Mouse (Mus musculus) kidney, postnatal 36 days (tissue): Measurements from ENCODE around the gene Tacc2.
"Not testable (repeated sequence)": the region's sequence is repeated elsewhere in the genome, so short reads cannot be mapped to it uniquely, and the experiment has no call there.

Source experiments
- DNase-seq, 2 experiments: peaks; one replicate each; pipeline ENCODE4 v3.0.0; 2021 to 2022; ENCODE audit warnings: mixed read lengths in 2 of 2

Tacc2 gene

DNA sequence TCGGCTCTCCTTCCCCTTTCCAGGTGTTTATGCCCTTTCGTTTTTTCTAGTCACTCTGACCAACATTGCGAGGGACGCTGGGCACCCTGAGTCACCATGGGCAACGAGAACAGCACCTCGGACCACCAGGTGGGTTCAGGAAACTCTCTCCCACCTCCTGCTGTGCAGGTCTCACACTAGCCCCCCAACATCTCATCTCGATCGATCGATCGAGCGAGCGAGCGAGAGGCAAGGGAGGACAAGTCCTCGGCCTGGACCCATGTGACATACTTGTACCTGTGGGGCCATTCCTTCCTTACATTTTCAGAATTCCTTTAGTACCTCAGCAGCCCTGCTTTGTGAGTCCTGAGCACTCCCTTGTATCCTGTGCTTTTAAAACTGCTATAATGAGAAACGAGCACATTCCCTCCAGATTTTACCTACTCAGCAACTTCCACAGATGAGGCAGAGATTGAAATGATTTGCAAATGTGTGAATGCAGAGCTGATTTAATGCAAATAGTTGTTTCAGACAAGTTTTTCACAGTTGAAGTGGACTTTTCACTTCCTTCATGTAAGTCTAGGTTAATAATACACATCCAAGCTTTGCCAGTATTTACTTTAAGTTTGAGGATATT, at the start of gene Tacc2:
Gene Tacc2 (plus strand): TSS at position 51 of the 616 bp plus-strand sequence.
- DNase-seq = peak in 1 of 2 experiments; percentile 29

DNA sequence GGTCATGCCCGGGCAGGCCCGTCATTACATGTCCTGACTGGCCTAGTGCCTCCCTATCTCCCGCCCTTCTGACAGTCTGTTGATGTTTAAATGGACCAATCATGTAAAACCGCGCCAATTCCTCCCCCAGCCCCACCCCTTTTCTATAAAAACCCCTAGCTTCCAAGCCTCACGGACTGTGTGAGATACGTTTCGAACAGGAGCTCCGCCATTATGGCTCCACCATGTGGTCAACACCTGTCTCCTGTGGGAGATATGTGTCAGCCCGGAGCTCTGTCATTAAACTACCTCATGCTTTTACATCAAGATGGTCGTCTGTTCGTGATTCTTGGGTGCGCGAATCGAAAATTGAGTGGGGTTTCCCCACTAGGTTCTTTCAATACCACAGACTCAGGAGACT, 46.1 kb upstream of the Tacc2 start:
- DNase-seq = not testable (repeated sequence)

DNA sequence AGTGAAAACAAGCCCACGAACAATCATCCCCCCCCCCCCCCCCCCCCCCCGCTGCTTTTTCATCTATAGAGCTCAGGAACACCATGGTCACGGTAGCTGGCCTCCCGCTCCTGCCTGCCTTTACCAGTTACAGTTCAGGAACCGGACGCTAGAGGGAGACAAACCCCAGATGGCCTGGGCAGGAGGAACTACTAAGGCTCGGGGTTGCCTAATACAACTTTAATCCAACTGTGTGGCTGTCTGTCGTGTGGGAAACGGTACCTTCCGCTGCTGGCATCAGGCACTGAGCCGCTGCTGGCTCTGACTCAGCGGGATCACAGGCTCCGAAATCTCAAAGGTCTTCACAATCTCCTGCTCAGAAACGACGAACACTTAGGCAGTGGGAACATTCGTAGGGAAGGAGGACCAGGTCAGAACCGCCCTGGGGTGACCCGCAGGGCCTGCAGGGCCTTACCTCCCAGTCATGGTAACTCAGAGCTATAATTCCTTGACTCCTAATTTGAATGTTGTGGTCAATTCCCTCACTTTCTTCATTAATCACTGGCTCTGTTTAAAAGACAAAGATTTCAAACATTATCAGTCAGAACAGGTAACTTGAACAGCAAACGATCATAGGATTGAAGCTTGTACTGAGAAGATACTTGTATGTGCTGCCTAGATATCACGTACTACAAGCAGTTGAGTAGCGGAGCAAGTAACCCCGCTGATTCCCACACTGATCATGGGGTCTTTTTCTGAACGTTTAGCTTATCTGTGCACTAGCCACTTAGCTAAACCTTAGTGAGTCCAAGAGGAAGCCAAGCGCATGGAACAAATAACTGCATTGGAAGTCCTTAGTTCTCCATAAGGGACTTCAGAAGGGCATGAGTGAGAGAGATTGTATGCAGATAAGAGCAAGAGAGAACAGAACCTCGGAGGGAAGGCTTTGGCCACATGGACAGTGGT, 43.6 kb upstream of the Tacc2 start:
- DNase-seq = peak; percentile 91 to 95

DNA sequence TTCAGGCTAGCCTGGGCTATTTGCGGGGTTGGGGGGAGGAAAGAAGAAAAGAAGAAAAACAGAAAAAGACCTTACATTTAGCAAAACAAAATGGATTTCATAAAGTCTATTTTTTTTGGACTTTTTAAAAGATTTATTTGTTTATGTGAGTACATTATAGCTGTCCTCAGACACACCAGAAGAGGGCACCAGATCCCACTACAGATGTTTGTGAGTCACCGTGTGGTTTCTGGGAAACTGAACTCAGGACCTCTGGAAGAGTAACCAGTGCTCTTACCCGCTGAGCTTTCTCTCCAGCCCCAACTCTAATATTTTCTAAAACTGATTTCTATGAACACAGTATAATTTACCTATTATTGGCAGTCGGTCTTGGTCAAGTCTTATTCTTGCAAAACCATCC, 42.1 kb upstream of the Tacc2 start:
- DNase-seq = peak in 1 of 2 experiments; percentile 34

DNA sequence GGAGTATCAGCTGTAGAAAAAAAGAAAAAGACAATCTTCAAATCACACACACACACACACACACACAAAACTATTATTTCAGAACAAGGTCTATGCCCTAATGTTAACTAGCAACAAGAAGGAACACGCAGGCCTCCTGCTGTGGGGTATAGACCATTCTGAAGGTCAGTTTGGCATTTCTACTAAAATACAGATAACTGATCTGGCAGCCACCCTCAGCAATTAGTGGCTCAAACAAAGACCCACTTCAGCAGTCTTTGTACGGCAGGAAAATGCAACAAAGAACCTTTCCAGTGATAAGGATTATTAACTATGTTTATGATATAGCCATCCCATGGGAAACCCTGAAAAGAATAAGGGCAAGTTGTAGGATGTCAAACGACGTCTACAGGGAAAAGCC, 40.2 kb upstream of the Tacc2 start:
- DNase-seq = no peak

DNA sequence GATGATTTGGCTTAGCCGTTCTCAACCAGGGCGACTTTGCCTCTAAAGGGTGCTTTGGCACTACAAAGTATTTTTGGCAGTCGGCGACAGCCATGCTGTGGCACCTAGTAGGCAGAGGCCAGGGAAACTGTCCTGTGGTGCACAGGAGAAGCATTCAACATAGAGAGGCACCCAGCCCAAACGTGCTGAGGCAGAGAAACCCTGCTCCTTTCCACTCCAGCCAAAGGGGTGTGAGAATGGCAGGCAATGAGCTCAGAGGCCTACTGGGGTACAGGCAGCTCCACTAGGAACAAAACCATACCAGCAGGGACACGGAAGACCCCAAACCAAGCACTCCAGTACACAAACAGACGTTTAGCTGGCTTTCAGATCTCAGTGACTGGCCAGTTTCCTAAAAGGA, 37.1 kb upstream of the Tacc2 start:
- no peak for DNase-seq

DNA sequence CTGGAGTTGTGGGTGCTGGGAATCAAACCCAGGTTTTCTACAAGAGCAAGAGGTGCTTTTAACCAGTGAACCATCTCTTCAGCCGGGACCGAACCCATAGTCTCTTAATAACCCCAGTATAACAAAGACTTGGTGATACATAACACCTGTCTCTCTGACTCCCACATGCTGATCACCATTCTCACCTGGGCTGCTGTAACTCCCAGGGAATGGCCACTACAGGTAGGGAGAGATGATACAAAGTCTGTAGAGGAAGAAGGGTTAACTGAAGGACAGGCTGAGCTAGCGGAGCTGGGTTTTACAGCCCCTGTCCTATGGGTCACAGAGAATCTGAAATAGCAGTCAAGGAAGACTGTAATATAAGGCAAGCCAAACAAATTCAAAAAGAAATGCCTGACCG, 34.1 kb upstream of the Tacc2 start:
- no peak for DNase-seq

DNA sequence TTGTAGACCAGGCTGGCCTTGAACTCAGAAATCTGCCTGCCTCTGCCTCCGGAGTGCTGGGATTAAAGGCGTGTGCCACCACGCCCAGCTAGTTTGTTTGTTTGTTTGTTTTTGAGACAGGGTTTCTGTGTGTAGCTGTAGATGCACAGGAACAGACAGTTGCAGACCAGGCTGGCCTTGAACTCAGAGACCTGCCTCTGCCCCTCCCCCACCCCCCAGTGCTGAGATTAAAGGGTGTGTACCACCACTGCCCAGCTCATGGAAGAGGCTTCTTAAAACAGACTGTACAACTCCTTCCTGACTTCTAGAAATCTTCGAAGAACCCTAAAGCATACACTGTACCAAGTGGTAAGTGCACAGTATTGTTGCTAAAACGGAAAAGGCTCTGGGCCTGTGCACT, 31.8 kb upstream of the Tacc2 start:
- DNase-seq = no peak

DNA sequence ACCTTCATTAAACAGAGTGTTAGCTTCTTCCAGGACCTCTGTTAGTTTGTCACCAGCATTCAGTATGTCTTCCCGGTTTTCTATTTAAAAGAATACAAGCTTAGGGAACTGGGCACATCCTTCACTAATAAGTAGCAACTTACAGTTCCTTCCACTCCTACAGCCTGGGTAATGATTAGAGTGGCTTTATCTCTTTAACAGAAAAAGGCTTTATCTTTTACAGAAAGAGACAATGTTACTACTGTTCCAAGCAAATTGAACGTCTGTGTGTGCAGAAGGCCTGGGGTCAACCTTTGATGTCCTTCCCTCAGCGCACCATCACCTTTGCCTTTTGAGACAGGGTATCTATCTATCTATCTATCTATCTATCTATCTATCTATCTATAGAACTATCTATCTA, 31.3 kb upstream of the Tacc2 start:
- no peak for DNase-seq

DNA sequence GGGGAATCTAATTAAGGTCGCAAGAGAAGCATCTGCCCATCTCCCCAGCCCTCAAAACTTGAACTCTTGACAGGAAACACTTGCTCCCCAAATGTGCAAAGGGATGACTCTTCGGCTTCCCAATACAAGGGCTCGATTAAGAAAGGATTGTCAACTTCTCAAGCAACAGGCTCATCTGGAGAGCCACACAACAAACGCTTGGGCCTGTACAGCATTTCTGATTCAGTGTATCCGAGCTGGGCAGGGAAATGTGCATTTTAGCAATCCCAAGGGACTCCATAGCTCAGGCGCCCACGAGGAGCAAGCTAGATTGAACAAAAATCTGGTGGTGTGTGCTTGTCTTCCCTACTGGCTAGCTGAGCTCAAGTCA, 30.8 kb upstream of the Tacc2 start:
- DNase-seq = no peak

DNA sequence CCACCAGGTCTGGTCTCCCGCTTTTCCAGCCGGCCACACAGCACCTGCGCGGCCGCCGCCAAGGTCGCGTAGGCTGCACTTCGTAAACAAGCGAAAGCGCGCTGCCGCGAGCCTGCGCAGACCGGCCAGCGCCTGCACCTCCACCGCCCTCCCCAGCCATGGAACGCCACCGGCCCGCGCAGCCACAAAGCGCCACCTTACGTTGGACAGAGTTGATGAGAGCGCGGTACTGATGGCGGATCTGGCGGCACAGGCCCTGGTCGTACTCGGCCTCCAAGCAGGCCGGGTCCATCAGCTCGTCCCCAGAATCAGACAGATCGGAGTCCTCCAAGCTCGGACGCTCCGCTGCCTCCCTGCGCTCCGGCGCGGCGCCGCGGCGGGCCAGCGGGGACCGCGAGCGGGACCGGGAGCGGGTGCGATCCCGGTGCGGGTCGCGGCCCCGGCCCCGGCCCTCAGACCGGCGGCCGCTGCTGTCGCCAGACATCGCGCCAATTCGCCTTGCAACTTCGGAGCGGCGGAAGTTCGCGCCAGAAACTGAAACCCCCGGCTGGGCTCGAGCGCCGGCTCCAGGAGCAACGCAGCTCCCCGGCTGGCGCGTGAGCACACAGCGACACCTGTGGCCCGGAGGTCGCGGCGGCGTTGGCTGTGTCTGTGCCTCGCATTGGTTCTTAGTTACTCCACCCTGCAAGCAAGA, 30.3 kb upstream of the Tacc2 start:
- peak; percentile 93 to 96 for DNase-seq

DNA sequence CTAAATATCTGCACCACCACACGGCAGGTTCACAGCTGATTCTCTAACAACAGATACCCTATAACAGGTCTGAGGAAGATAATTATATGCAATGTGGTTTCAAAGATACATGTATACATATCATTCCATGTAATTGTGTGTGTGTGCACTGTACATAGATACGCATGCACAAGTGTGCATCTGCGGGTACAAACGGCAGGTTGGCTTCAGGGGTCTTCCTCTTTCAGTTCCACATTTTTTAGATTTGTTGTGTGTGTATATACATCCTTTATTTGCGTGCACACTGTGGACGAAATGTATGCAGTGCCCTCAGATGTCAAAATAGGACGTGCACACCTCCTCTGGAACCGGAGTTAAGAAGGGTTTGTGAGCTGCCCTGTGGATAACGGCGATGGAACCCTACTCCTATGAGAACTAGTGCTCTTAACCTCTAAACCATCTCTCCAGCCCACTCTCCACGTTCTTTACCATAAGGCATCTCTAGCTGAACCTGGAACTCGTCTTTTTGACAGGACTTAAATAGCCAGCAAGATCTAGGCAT, 29.5 kb upstream of the Tacc2 start:
- no peak for DNase-seq

DNA sequence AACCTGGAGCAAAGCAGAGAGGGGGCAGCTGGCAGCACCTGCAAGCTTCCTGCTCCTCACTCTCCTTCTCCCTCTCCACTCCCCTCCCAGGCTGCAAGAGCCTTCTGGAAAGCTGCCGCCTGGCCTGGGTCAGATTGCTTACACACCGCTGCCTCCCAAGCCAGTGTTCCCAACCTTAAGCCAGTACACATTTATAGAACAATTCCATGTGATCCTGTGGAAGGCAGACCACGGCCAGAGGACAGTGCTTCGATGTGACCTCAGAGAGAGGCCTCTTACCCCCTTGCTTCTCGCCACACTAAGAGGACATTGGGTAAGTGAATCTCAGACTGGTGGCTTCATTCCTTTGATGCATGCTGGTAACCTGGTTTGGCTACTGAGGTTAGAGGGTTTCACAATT, 24.5 kb upstream of the Tacc2 start:
- DNase-seq = peak; percentile 21 to 38

DNA sequence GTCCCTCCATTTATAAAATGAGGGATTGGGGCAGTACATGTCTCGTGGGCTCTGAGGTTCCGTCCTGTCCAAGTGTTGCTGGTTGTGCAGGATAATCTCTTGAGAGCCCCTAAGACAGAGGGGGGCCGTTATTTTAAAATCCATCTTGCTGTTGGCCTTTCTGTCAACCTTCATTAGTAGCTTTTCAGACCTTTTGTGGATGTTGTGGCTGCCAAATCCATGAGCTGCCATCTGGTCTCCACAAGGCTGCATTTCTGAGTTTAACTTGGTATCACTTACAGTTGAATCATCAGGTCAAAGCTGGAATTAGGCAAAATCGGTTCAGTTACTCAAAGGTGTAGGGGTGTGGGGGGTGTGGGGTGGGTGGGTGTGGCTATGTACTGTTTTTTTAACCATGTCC, 23.9 kb upstream of the Tacc2 start:
- no peak for DNase-seq

DNA sequence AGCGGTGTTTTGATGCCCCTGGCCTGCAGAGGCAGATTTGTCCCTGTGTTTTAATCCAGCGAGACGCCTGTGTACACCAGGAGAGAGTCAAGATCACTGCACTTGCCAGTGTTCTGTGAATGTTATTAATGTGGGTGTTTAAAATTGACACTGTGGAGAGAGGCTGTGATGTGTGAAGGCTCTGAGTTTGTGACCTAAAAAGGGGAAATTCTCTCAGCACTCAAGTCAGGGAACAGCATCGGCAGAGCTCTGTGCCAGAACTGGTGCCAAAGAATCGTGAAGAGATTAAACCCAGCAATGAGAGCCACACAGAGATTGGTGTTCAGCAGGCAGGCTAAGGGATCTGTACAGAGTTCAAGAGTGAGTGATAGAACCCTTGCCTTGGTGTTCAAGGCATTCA, 21.6 kb upstream of the Tacc2 start:
- no peak for DNase-seq

DNA sequence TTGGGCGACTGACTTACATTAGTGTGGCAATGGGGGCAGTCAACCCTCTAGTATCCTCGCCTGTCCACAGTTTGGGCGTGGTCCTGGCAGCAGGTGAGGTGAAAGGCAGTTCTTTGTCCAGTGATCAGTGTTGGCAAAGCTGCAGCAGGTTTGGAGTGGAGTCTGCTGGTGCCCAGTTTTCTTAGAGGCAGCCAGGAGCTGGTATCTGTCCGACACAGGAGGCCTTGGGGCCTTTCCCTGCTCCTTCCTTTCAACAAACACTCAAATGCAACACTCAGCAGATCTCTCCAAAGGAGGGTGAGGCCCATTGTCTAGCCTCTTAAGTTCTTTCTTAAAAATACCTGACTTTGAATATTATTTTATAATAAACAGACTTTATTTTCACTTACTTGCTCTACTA, 18.6 kb upstream of the Tacc2 start:
- DNase-seq = no peak

DNA sequence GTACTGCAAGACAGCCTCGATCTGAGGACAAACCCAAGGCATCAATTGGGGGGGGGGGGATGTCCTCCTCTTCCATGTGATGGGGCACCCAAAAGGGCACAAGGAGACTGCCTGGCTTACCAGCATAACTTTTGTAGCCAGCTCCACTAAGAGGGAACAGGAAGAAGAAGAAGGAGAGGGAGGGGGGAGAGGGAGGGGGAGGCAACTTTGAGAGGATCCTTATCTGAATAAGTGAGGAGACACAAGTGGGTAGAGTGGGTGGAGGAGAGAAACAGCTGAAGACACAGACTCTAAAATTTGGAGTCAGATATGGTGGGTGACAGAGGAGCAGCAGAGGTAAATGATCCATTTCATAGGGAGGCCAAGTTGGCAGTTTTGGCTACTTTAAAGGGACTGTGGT, 16.3 kb upstream of the Tacc2 start:
- no peak for DNase-seq

DNA sequence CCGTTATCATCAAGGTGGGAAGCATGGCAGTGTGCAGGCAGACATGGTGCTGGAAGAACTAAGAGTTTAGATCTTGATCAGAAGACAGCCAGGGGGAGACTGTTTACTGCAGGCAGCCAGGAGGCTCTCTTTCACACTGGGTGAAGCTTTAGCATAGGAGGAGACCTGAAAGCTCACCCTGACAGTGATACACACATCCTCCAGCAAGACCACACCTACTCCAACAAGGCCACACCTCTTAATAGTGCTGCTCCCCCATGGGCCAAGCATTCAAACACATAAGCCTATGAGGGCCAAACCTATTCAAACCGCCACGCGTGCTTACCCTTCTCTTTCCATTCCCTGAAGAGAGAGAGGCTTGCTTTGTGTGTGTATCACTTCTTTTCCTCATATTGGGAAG, 14.0 kb upstream of the Tacc2 start:
- no peak for DNase-seq

DNA sequence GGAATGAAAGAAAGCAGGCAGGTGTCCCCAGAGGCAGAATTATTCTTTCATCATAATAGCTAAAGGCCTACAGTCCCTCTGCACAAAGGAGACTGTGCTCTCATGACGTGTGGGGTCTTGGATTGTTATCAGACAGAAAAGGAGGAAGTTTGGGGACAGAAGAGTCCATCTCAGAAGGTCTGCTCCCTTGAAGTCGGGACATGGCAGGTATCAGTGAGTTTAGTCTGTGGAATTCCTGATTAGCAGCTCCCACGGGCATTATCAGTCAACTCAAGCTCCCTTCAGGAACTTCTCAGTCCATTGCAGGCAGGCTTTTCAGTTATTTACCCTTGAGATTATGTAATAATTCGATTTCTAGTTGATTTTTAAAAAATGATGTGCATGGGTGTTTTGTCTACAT, 13.4 kb upstream of the Tacc2 start:
- no peak for DNase-seq

DNA sequence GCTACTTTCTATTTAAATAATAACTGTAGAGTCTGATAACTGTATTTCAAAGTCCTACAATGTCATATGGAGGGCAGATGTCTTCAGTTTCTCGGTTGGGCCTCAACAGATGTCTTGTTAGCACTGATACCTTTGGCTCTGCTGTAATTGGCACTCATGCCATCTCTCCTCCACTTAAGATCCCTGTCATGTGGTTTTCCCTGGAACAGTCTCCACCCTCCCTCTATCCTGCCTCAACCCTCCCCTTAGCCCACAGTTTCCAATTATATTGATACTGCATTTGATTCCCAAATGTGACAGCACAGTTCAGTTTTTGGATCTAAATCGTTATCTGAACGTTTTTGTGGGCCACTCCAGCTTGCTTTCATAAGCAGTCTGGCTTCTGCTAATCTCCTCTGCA, 12.6 kb upstream of the Tacc2 start:
- DNase-seq = no peak

DNA sequence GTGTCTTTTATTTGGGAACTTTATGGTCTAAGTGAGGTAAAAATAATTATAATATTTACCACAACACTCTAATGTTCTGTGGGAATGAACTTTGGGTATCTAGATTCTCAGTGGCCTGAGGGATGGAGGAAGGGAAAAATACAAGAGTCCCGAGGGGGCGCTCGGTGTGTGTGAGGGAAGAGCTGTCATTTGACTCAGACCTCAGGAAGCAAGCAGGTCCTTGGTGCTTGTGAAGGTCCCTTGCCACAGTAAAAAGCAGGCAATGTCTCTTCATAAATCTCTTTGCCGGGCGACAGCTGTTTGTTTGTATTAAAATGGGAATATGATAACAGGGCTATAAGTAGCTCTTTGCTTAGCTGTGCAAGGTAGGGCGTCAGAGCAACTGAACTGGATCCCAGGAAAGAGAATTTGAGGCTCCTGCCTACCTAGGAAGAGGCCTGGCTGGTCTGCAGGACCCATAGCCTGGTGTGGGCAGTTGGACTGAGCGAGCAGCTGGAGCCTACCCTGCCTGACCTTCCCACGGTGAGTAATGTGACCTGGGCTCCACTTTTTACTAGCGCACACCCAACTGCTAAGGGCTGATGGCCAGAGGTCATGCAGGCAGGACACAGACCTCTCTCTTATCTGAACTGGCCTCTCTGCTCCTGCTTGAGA, 8.3 kb upstream of the Tacc2 start:
- no peak for DNase-seq

DNA sequence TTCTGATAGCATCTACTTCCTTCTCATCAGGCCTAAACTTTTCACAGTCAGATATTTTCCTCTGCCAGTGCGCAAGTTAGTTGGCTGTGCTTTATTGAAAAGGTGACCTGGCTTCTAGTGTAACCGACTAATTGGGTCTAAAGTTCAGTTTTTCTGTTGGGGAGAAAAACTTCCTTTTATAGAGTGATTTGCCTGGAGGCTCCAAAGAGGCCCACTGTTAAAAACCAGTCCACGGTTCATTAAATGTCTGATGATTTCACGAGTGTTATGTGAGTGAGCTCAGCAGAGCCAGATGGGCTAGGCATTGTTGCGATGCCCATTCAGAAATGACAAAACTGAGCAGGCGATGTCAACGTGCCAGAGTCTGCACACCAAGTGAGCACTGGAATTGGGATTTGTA, 6.8 kb upstream of the Tacc2 start:
- peak in 1 of 2 experiments; percentile 44 for DNase-seq

DNA sequence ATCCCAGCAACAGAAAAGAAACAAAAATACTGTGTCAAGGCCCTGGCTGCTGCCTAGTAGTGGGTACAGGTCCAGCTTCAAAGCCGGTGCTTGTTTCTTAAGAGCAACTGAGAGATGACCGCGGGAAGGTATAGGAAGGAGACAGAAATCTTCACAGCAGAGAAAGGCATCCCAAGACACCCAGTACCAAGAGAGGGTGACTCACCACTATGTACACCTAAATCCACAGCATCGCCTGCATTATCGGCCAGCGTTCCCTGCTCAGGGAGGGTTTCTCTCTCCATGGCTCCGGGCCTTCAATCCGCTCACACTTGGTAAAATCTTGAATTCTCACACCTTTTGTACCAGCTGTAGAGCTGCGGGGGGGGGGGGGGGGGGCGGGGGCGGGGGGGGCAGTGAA, 4.4 kb upstream of the Tacc2 start, which contains the start of gene Nsmce4a:
Gene Nsmce4a (minus strand): TSS at position 298 of the 400 bp plus-strand sequence.
- no peak for DNase-seq
